Mouse (Mus musculus) gastrocnemius, postnatal 14 days (tissue): ENCODE data around the gene Ppp1r12c. TPM values are rescaled to one million over a fixed set of nuclear protein-coding genes. Genes with fewer than 3 reads are reported as not detected.

Experiments
- DNase-seq: peaks from one replicate; pipeline ENCODE4 v3.0.0; 2021; ENCODE audit warnings: mixed read lengths
- intact Hi-C: fragments of 180-260 bp; cut with DNase I; formaldehyde crosslinking; loops from one replicate; pipeline ENCODE4 v1.15.1; 2025; ENCODE audit warnings: low total_unique reads
- microRNA-seq, 2 experiments: library from miRNA; unstranded; fragments of <30 nt; microRNA quantifications; one replicate each; pipeline ENCODE4 v1.2.0; 2021
- total RNA-seq, 2 experiments: library from RNA; stranded (reverse); gene quantifications; 2 replicates each; pipeline ENCODE4 v1.2.3; 2021

Ppp1r12c gene
- total RNA-seq, 2 experiments from 2014 or later: 25.3 to 36.8 TPM

DNA sequence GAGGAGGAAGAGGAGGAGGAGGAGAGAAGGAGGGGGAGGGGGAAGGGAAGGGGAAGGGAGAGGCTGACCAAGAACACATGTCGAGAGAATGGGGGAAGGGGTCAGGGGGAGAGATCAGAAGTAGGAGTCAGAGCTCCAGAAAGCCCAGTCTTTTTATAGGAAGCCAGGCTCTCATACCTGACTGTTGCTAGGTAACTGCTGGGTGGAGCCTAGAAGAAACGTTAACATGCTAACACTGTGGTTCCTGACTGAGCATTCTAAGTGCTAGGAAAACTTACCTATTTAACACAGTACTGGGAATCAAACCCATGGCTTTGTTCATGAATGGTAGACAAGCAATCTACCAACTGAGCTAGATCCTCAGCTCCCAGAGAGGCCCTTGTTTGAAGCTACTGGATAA, 52.3 kb downstream of the Ppp1r12c start:
- DNase-seq: no peak
- intact Hi-C loops: no loop called here

- intact Hi-C loops: no loop called here
- DNase-seq: no peak
Observed at GRCm38 (mm10) chr7:4448439-4448838, 53.0 kb downstream of the Ppp1r12c start.

- no peak for DNase-seq
- intact Hi-C loops: no loop called here
Observed at GRCm38 (mm10) chr7:4447138-4447537, 54.3 kb downstream of the Ppp1r12c start.

DNA sequence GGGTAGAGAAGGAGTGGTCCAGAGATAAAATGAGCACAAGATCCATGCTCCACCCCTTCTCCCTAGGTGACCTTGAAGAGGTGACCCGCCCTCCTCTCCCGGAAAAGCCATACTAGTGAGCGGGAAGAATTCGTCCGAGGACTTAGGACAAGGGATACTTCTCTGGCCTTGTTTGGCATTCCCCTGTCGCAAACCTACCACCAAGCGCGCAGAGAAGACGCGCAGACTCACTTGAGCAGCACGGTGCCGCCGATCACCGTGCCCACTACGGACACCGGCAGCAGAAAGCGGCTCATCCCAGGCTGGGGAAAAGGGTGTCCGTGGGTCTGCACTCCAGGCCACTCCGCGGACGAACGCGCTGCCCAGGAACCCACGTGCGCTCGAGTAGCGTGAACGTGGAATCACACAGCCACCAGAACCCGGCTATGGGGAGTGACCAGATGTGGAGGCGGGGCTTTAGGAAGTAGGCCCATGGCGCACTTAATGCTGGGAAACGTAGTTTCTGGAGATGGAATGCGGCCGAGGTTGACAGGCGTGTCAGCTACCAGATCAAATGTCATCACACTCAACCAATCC, 56.2 kb downstream of the Ppp1r12c start, which contains the start of gene Rdh13:
Gene Rdh13, minus strand, starts transcription at position 434 of the 576 bp plus-strand sequence.
- intact Hi-C loops: no loop called here
- peak; percentile 89 for DNase-seq

- DNase-seq: no peak
- intact Hi-C loops: no loop called here
Observed at GRCm38 (mm10) chr7:4440549-4440948, 60.9 kb downstream of the Ppp1r12c start.

DNA sequence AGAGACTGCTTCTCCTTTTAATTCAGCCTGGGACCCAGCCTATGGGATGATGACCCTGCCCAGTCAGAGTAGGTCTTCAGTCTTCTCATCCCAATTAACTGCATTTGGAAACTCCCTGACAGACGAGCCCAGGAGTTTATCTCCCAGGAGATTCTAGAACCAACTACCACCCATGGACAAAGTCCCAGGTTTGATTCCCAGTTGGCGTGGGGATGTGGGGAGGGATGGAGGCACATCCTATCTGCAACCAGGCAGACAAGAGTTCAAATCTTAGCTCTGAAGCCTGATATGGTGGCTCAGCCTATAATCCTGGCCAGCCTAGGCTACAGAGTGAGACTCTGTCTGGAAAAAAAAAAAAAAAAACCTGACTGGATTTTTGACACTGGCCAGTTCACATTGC, 63.8 kb downstream of the Ppp1r12c start:
- intact Hi-C loops: loop anchor here (10.0 kb wide), 1 partner anchor 87 kb away; the partner anchor contains the start of gene Tnni3

GRCm38 (mm10) chr7:4432026-4432425, 69.5 kb downstream of the Ppp1r12c start:
- intact Hi-C loops: loop anchor here (10.0 kb wide), 1 partner anchor 93 kb away; the partner anchor contains the start of gene Tnni3
- no peak for DNase-seq

More for the DNA sequence above, 63.8 kb downstream of the Ppp1r12c start:
- DNase-seq: no peak

DNA sequence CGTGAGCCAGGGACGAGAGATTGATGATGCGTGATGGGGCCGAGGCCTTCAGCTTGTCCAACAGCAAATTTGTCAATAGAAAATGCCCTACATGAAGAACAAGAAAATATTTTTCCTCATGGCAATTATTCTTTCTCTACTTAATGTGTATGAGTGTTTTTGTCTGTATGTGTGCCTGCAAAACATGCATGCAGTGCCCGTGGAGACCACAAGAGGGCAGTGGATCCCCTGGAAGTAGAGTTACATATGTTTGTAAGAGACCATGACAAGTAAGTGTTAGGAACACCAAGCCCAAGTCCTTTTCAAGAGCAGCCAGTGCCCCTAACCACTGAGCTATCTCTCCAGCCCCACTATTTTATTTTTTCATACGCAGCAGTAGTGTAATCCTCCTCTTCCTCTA, 69.9 kb downstream of the Ppp1r12c start:
- intact Hi-C loops: loop anchor here (10.0 kb wide), 1 partner anchor 93 kb away; the partner anchor contains the start of gene Tnni3
- peak; percentile 64 for DNase-seq

Small RNAs within 50 kb of the gene (microRNA-seq; reads per million reads assigned to microRNA genes)
- 0 reads per million in 2 experiments for gene Gm24605

Other genes starting within 250 kb of the Ppp1r12c start
- not detected for gene Ncr1, start 164.0 kb downstream of the Ppp1r12c start, total RNA-seq
- under 1 TPM in 1 of 2 experiments, not detected in 1; 0.14 TPM for gene Gp6, start 103.9 kb downstream of the Ppp1r12c start, total RNA-seq
- 10 to 100 TPM; 11.8 to 15.0 TPM for gene Rdh13, start 56.0 kb downstream of the Ppp1r12c start, total RNA-seq
- 1 to 10 TPM; 1.6 to 2.2 TPM for gene Eps8l1, start 41.0 kb downstream of the Ppp1r12c start, total RNA-seq
- 100 to 1,000 TPM; 355 to 658 TPM for gene Tnnt1, start 14.7 kb upstream of the Ppp1r12c start, total RNA-seq
- 1 to 10 TPM in 1 of 2 experiments, under 1 TPM in 1; 0.75 to 1.7 TPM for gene Tnni3, start 22.5 kb upstream of the Ppp1r12c start, total RNA-seq
- gene Dnaaf3, start 30.8 kb upstream of the Ppp1r12c start, total RNA-seq: under 1 TPM; 0.08 to 0.20 TPM
- gene Syt5, start 45.9 kb upstream of the Ppp1r12c start, total RNA-seq: under 1 TPM in 1 of 2 experiments, not detected in 1; 0.13 TPM
- gene Ptprh, start 102.4 kb upstream of the Ppp1r12c start, total RNA-seq: not detected
- gene Tmem86b, start 129.7 kb upstream of the Ppp1r12c start, total RNA-seq: 1 to 10 TPM; 2.1 to 3.1 TPM
- gene Ppp6r1, start 157.3 kb upstream of the Ppp1r12c start, total RNA-seq: 10 to 100 TPM; 44.2 to 45.0 TPM
- 10 to 100 TPM; 19.7 to 20.3 TPM for gene Hspbp1, start 183.4 kb upstream of the Ppp1r12c start, total RNA-seq
- gene Brsk1, start 188.9 kb upstream of the Ppp1r12c start, total RNA-seq: 1 to 10 TPM; 1.8 to 2.3 TPM
- under 1 TPM in 1 of 2 experiments, not detected in 1; 0.12 TPM for gene Tmem150b, start 223.6 kb upstream of the Ppp1r12c start, total RNA-seq
- gene Kmt5c, start 238.4 kb upstream of the Ppp1r12c start, total RNA-seq: 10 to 100 TPM; 18.9 to 19.9 TPM